Mouse (Mus musculus) mouse trophoblast stem cell (cell line): ENCODE measurements around the gene Ticam1.

Experiments
- in situ Hi-C, 2 experiments: fragments of 300-500 bp; cut with MseI, MboI; formaldehyde crosslinking; loops; 2 replicates in 1 of 2; 3 replicates in 1 of 2; pipeline ENCODE4 v1.15.1; 2025

The Ticam1 gene

GRCm38 (mm10) chr17:56264020-56264419 is 12.6 kb downstream of the Ticam1 start:
- in situ Hi-C loops, result no loop called here

DNA sequence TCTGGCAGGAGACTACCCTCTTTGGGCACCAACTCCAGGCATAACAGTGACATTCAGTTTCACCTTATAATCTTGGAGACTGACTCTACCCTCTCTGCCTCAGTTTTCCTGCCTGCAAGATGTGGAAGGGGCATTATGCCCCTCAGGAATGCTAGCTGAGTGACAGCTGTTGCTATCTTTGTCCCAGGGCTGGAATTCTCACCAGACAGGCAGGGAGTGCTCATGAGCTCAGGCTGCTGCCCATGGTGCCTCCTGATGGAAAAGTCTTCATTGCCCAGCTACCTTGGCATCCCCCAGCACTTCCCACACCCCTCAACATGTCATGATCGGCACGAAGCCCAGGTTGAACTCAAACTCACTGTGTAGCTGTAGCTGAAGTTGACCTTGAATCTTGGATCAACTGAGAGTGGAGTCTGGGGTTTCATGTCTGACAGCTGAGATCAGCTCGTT is 13.9 kb downstream of the Ticam1 start:
- in situ Hi-C loops, result no loop called here

- in situ Hi-C loops, result no loop called here
Observed at GRCm38 (mm10) chr17:56261166-56261565, 15.4 kb downstream of the Ticam1 start.

DNA sequence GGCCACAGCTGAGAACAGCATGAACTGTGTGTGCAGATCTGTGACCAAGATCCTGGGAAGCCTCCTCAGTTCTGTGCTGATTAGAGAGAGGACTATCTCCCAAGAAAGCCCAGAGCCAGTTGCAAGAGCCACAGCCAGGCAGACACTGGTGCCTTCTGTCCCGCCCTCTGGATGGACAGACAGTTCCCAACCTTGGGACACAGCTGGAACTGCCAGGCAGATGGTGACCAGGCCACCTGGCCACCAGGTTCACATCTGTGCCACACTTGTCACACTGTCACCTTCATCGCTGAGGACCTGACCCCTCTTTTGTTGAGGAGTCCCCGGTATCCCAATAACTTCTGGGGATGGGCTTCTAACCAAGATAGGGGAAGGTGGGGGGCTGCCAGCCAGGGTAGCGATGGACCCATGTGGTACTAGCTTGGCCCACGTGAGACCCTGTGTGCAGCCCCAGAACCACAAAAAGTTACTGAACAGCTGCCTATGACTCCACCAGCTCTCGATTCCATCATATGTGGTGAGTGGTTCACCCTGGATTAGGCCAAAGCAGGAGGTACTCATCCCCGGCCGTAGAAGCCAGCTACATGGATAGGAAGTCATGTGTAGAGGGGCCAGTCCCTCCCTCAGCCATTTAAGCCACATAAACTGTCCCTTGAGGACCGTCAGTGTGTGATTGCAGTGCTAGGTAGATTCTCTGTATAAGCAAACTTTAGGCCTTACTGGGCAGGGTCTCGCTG is 17.1 kb downstream of the Ticam1 start:
- in situ Hi-C loops, result loop anchor here in 1 of 2 experiments (10.0 kb wide), 1 partner anchor 65 kb away; no protein-coding TSS in a partner anchor

DNA sequence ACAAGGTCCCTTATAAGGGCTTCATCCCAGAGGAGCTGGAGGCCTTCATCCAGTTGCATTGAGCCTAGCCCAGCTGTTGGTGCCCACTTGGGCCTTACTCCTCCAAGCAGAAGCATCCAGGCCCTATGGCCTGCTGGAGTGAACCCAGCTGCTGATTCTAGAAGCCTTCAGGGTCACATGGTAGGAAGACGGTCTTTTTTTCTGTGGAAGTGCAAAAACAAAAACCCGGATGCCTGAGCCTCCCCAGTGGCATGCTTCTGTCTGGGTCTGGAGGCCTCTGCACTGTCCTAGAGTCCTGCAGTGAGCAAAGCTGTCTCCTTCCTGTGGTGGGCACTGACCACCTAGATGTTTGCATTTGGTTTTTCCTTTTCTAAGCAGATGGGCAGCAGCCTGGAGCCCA is 17.8 kb downstream of the Ticam1 start:
- in situ Hi-C loops, result loop anchor here in 1 of 2 experiments (10.0 kb wide), 1 partner anchor 64 kb away; no protein-coding TSS in a partner anchor

GRCm38 (mm10) chr17:56258269-56258668 is 18.3 kb downstream of the Ticam1 start:
- in situ Hi-C loops, result loop anchor here in 1 of 2 experiments (10.0 kb wide), 1 partner anchor 63 kb away; no protein-coding TSS in a partner anchor

- in situ Hi-C loops, result loop anchor here in 1 of 2 experiments (10.0 kb wide), 1 partner anchor 63 kb away; no protein-coding TSS in a partner anchor
Observed at GRCm38 (mm10) chr17:56257181-56257894, 19.2 kb downstream of the Ticam1 start.

- in situ Hi-C loops, result loop anchor here in 1 of 2 experiments (10.0 kb wide), 1 partner anchor 62 kb away; no protein-coding TSS in a partner anchor
Observed at GRCm38 (mm10) chr17:56256239-56256881, 20.2 kb downstream of the Ticam1 start, which contains the start of gene Fem1a. Gene Fem1a (plus strand): TSS chr17:56256810.

DNA sequence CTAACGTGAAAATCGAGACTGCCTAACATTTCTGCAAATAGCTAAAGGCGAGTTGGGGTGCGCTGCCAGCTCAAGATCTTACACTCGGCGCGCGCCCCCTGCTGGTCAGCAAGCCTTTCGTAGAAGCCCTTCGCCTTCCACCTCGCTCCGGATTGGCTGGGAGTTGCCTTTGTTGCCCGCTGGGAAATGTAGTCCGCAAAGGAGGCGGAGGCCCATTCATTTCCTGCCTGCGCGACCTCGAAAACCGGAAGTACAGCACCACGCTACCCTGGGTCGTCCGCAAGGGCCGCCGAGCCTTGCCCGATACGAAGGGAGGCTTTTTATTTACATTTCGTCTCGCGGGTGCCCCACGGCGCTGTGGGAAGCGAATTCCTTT is 20.7 kb downstream of the Ticam1 start:
- in situ Hi-C loops, result loop anchor here in 1 of 2 experiments (10.0 kb wide), 1 partner anchor 61 kb away; no protein-coding TSS in a partner anchor

GRCm38 (mm10) chr17:56255429-56255828 is 21.2 kb downstream of the Ticam1 start:
- in situ Hi-C loops, result loop anchor here in 1 of 2 experiments (10.0 kb wide), 1 partner anchor 61 kb away; no protein-coding TSS in a partner anchor

GRCm38 (mm10) chr17:56254695-56255094 is 21.9 kb downstream of the Ticam1 start:
- in situ Hi-C loops, result loop anchor here in 1 of 2 experiments (10.0 kb wide), 1 partner anchor 60 kb away; no protein-coding TSS in a partner anchor

GRCm38 (mm10) chr17:56251136-56251829 is 25.3 kb downstream of the Ticam1 start:
- in situ Hi-C loops, result loop anchor here in 1 of 2 experiments (10.0 kb wide), 1 partner anchor 56 kb away; no protein-coding TSS in a partner anchor

DNA sequence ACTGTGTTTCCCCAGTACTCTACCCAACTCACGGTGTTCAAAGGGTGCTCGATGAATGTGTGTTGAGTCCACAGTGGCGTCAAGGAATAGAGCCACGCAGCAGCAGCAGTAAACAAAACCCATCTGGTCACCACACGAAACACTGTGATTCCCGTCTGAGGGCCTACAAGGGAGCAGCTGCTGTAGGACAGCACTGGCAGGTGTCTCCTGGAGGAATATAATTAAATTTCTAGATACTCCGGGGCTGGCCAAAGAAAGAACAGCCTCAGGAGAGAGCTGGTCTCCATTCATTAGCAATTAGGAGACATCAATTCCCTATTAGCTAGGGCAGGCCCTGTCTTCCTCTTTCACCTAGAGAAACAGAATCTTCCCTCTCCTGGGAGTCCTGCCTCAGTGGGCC is 31.0 kb downstream of the Ticam1 start:
- in situ Hi-C loops, result no loop called here

DNA sequence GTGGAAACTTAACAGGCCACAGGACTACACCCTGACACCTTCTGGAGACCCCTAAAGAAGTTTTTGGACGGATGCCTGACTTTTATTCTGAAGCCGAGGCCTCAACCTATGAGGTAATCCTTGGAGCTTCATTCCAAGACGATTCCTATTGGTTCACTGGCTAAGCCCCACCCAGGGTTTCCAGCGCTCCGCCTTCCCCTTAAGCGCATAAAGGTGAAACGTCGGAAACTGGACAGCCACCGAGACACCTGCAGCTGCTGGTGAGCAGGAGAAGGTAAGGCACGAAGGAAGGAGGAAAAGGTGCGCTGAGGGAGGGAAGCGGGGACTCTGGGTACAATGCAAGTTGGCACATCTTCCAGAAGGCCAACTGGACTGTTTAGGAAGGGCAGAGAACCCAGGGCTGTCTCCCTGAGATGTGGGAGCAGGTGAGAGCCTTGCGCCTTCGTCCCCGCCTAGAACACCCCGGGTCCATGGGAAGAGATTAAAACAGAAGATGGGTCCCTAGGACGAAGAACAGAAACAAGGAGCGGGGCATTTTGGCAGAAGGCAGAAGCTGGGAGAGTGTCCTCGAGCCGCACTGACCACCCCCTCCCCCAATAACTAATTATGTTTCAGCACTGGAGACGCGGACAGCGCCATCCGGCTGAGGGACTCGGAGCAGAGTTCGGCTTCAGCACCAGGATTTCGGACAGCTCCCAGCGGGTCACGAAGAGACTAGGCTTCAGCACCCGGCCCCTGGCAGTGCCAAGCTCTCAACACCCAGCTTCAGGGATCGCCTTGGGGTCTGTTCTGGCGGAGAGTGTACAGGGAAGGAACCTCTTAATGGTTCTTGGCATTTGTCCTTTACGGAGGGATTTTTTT is 34.8 kb downstream of the Ticam1 start:
- in situ Hi-C loops, result no loop called here

- in situ Hi-C loops, result no loop called here
Observed at GRCm38 (mm10) chr17:56233818-56234469, 42.6 kb downstream of the Ticam1 start.

DNA sequence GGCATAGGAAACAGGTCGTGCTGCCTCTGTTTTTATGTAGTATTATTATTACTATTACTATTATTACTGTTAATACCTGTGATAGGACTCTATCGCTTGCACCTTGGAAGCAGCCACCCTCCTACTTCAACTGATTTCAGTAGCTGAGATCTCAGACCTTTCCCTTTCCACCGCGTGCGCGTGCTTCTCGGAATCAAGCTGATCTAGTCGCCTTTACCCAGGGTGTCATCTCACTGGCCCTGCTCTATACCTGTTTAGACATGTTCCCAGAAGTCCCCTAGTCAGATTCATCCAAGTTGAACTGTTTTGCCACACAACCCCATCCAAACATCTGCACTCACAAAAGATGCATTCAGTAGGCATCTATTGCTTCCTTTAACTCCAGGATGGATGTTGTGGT is 43.2 kb downstream of the Ticam1 start:
- in situ Hi-C loops, result no loop called here

DNA sequence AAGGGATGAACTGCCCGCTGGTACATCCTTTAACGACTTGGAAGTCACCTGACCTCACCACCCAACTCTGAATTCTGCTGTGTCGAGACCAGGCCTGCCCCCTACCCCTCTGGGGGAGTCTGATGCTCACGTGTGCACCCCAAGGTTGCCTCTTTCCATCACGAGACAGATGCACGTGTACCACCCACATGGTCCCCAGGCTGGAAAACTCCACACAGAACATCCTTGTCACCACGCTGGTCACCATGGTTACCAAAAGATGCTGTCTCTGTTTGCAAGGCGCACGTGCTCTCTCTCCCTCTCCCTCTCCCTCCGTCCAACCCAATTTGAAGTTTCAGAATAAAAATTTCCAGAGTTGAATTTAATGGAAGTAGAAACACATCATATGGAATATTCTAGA is 46.6 kb downstream of the Ticam1 start:
- in situ Hi-C loops, result no loop called here

GRCm38 (mm10) chr17:56226566-56226965 is 50.0 kb downstream of the Ticam1 start:
- in situ Hi-C loops, result no loop called here

DNA sequence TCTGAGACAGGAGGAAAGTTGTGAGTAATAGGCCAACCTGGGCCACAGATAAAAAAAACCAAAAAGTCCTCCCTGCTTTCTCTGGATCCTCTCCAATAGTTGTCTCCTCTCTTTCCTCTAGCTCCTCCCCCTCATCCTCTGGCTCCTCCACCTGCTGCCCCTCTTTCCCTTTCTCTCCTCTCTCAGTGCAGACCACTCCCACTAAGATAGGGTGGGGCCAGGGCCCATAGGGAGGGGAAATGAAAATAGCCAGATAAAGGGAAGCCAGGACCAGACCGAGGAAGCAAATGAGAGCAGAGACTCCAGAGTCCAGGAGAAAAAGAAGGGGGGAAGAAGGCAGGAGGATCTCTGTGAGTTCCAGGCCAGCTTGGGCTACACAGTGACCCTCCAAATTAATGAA is 51.7 kb downstream of the Ticam1 start:
- in situ Hi-C loops, result no loop called here

DNA sequence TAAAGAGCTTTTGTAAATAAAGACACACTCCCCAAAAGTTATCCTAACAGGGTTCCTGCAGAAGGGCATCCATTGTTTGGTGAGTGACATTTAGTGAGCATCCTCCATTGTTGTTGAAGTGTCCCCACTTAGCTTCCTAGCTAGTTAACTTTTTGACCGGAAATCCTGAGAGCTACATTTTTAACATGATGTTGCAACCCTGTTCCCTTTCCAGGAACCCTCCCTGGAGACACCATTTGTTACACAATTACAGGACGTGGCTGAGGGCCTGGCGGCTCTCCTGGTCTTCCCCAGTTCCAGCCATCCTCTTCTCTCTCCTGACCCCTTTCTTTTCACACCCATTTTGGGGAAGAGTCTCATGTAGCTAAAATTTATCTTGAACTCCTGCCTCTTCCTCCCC is 56.8 kb downstream of the Ticam1 start:
- in situ Hi-C loops, result no loop called here
